Mouse (Mus musculus): ENCODE measurements around the gene Thpo. TPM values are rescaled to one million over a fixed set of nuclear protein-coding genes. Genes with fewer than 3 reads are reported as not detected.

Thpo gene
- total and polyA plus RNA-seq, 3 experiments: 0.08 to 1.0 (median 0.19) TPM

GRCm38 (mm10) chr16:20712889-20713288 lies 21.4 kb downstream of the Thpo start:
- no peak overlapping the region for H3K4me3 ChIP-seq (replicated peaks in 1 of 3; ENCODE audit: low read depth in 2 of 3, low read length in 2 of 3, poor library complexity in 1 of 3)

DNA sequence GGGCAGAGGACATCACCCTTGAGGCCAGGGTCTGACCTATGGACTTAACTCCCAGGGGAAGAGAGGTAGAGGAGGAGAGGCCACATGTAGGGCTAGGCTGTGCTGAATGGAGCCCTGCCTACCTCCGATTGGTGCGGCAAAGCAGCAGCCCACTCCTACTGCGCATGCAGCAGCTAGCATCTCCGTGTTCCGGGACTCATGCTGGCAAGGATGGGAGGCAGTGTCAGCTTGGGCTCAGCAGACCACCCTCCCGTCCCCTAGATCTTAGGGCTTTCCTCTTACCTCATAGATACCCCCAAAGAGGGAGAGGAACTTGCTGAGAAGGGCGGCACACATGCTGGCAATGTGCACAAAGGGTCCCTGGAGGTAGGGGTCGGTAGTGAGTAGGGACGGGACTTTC lies 22.1 kb downstream of the Thpo start:
- in situ Hi-C loops (cut with MboI; ENCODE audit: low pct_ligation_motif_present, low pct_unique_long_range_greater_than_20kb, low sequenced_read_pairs): loop anchor here (10.0 kb wide), 1 partner anchor 183 kb away; no protein-coding TSS in a partner anchor
- Histone ChIP-seq H3K27ac (ENCODE audit: insufficient read depth, low read depth) (no peak overlapping the region), H3K36me3 (replicated peaks in 1 of 2; ENCODE audit: control insufficient read depth in 1 of 2, insufficient read depth in 1 of 2, low read length in 1 of 2) (peaks cover 0 to 23% of the 10 kb centered on the region in 2 experiments)

More at GRCm38 (mm10) chr16:20712889-20713288, 21.4 kb downstream of the Thpo start:
- H3K4me1 ChIP-seq (ENCODE audit: control insufficient read depth in 1 of 2, insufficient read depth in 2 of 2): peaks cover 7 to 21% of the 10 kb centered on the region in 2 experiments; a peak in 3 of 4 replicates
- no peak overlapping the region for H3K9ac ChIP-seq (ENCODE audit: insufficient read depth, low read depth)
- TF ChIP-seq USF2 (conservative IDR thresholded peaks at IDR 0.05; ENCODE audit: low read depth, low read length) (no peak), CHD1 (IDR thresholded peaks at IDR 0.05; ENCODE audit: low read depth, low read length) (no peak), NRF1 (IDR thresholded peaks at IDR 0.05; ENCODE audit: low read depth, low read length) (no peak), MEF2A (IDR thresholded peaks at IDR 0.05; ENCODE audit: borderline replicate concordance, low read depth, low read length) (no peak), MAFK (IDR thresholded peaks at IDR 0.05; ENCODE audit: insufficient replicate concordance, low read length) (no peak), ZNF384 (IDR thresholded peaks at IDR 0.05; ENCODE audit: low read depth, low read length) (no peak), ETS1 (conservative IDR thresholded peaks at IDR 0.05; ENCODE audit: low read depth, low read length) (no peak), GABPA (IDR thresholded peaks at IDR 0.05; ENCODE audit: insufficient replicate concordance, low read depth, low read length) (no peak), TBP (conservative IDR thresholded peaks at IDR 0.05; ENCODE audit: low read depth, low read length) (no peak), KAT2A (IDR thresholded peaks at IDR 0.05; ENCODE audit: insufficient replicate concordance, low read length) (no peak), ELF1 (IDR thresholded peaks at IDR 0.05; ENCODE audit: low read depth, low read length) (no peak), RAD21 (IDR thresholded peaks at IDR 0.05; ENCODE audit: low read depth, low read length) (no peak), UBTF (IDR thresholded peaks at IDR 0.05; ENCODE audit: low read depth, low read length) (no peak)
- H3K36me3 ChIP-seq (replicated peaks in 1 of 2; ENCODE audit: control insufficient read depth in 1 of 2, insufficient read depth in 1 of 2, low read length in 1 of 2): peaks cover 0 to 16% of the 10 kb centered on the region in 2 experiments
- H3K9me3 ChIP-seq (replicated peaks; ENCODE audit: low read length): no peaks in the 10 kb centered on the region
- in situ Hi-C loops (cut with MboI; ENCODE audit: low pct_ligation_motif_present, low pct_unique_long_range_greater_than_20kb, low sequenced_read_pairs): loop anchor here (10.0 kb wide), 1 partner anchor 182 kb away; no protein-coding TSS in a partner anchor
- dilution Hi-C loops (cut with MboI; ENCODE audit: extremely low pct_ligation_motif_present, extremely low pct_unique_long_range_greater_than_20kb, low sequenced_read_pairs): no loop called here
- H3K27me3 ChIP-seq (replicated peaks): peaks cover 11% of the 10 kb centered on the region
- H3K27ac ChIP-seq (ENCODE audit: insufficient read depth, low read depth): no peak overlapping the region
- no peak for DNase-seq (ENCODE audit: extremely low read depth)
- H3K4me2 ChIP-seq (ENCODE audit: insufficient read depth, low read depth, poor library complexity, severe bottlenecking): no peak overlapping the region
- H3K79me2 ChIP-seq (replicated peaks; ENCODE audit: control insufficient read depth, extremely low read depth, insufficient read depth, poor library complexity, severe bottlenecking): no peaks in the 10 kb centered on the region

More for the DNA sequence above, 22.1 kb downstream of the Thpo start:
- DNase-seq (ENCODE audit: extremely low read depth): no peak
- no peaks in the 10 kb centered on the region for H3K9me3 ChIP-seq (replicated peaks; ENCODE audit: low read length)
- TF ChIP-seq MAFK (IDR thresholded peaks at IDR 0.05; ENCODE audit: insufficient replicate concordance, low read length) (no peak), ETS1 (conservative IDR thresholded peaks at IDR 0.05; ENCODE audit: low read depth, low read length) (no peak), MAX (IDR thresholded peaks at IDR 0.05; ENCODE audit: low read length) (no peak), UBTF (IDR thresholded peaks at IDR 0.05; ENCODE audit: low read depth, low read length) (no peak), MXI1 (IDR thresholded peaks at IDR 0.05; ENCODE audit: low read depth, low read length) (no peak), CTCF (conservative IDR thresholded peaks at IDR 0.05 in 1 of 2, IDR thresholded peaks at IDR 0.05 in 1 of 2; ENCODE audit: low read depth in 2 of 2, low read length in 2 of 2) (no peak), ZNF384 (IDR thresholded peaks at IDR 0.05; ENCODE audit: low read depth, low read length) (no peak), EP300 (IDR thresholded peaks at IDR 0.05; ENCODE audit: low read length) (no peak), USF1 (IDR thresholded peaks at IDR 0.05; ENCODE audit: low read depth, low read length) (no peak), TCF12 (IDR thresholded peaks at IDR 0.05; ENCODE audit: low read depth, low read length) (no peak), PAX5 (IDR thresholded peaks at IDR 0.05; ENCODE audit: low read length) (no peak)
- no peak overlapping the region for H3K9ac ChIP-seq (ENCODE audit: insufficient read depth, low read depth)
- dilution Hi-C loops (cut with MboI; ENCODE audit: extremely low pct_ligation_motif_present, extremely low pct_unique_long_range_greater_than_20kb, low sequenced_read_pairs): no loop called here
- H3K4me1 ChIP-seq (ENCODE audit: control insufficient read depth in 1 of 2, insufficient read depth in 2 of 2): peaks cover 7 to 21% of the 10 kb centered on the region in 2 experiments; a peak in 3 of 4 replicates
- no peak overlapping the region for H3K4me2 ChIP-seq (ENCODE audit: insufficient read depth, low read depth, poor library complexity, severe bottlenecking)
- no peaks in the 10 kb centered on the region for H3K79me2 ChIP-seq (replicated peaks; ENCODE audit: control insufficient read depth, extremely low read depth, insufficient read depth, poor library complexity, severe bottlenecking)
- peaks cover 11% of the 10 kb centered on the region for H3K27me3 ChIP-seq (replicated peaks)
- no peak overlapping the region for H3K4me3 ChIP-seq (replicated peaks in 1 of 3; ENCODE audit: low read depth in 2 of 3, low read length in 2 of 3, poor library complexity in 1 of 3)
